Mouse (Mus musculus) Patski (cell line): ENCODE measurements around the gene Prdm2. TPM values are rescaled to one million over a fixed set of nuclear protein-coding genes. Genes with fewer than 3 reads are reported as not detected.

Experiments used
- ATAC-seq: fragments of 100-300 bp; one replicate; pipeline ENCODE4 v1.8.0; 2021
- CTCF ChIA-PET: fragments of 350-600 bp; sonication (Branson Sonifier 250); formaldehyde crosslinking; loops from one replicate; lab custom pipeline; 2022; ENCODE audit warnings: inconsistent platforms; lab: Charles Lee
- POLR2A ChIA-PET: fragments of 350-600 bp; sonication (Branson Sonifier 250); formaldehyde crosslinking; loops from one replicate; lab custom pipeline; 2022; ENCODE audit warnings: antibody characterized with exemption, inconsistent platforms; lab: Charles Lee
- DNase-seq: peaks from one replicate; pipeline ENCODE4 v3.0.0-alpha.2; 2011; ENCODE audit warnings: low read depth, low spot score
- H3K27me3 ChIP-seq: fragments of 371-371 bp; one replicate; pipeline ENCODE4 v1.5.1; 2021
- CTCF ChIP-seq: fragments of 100-300 bp; IDR thresholded peaks from one replicate; pipeline ENCODE4 v1.5.1; 2021
- in situ Hi-C: fragments of 300-500 bp; cut with MboI; formaldehyde crosslinking; loops from 3 replicates; pipeline ENCODE4 v1.11.1; 2018; ENCODE audit warnings: low pct_unique_long_range_greater_than_20kb, mixed read lengths
- polyA plus RNA-seq: library from polyadenylated mRNA; unstranded; gene quantifications from one replicate; pipeline ENCODE4 v1.2.3, GENCODE M21; 2021

Prdm2 gene
- polyA plus RNA-seq, 1 experiment from 2014 or later, result 17.6 TPM

GRCm38 (mm10) chr4:143126476-143126875 is 86.3 kb downstream of the Prdm2 start:
- no peak for ATAC-seq
- DNase-seq, result no peak
- TF ChIP-seq CTCF, result no peak
- in situ Hi-C loops, result no loop called here
- ChIA-PET POLR2A (no interaction called here), CTCF (no interaction called here)
- no peaks in the 10 kb centered on the region for H3K27me3 ChIP-seq

GRCm38 (mm10) chr4:143125290-143125689 is 87.5 kb downstream of the Prdm2 start:
- ATAC-seq (no peak), DNase-seq (no peak)
- no peaks in the 10 kb centered on the region for H3K27me3 ChIP-seq
- no peak for TF ChIP-seq CTCF
- ChIA-PET POLR2A (no interaction called here), CTCF (no interaction called here)
- in situ Hi-C loops, result no loop called here

GRCm38 (mm10) chr4:143123043-143123442 is 89.8 kb downstream of the Prdm2 start:
- ChIA-PET POLR2A (no interaction called here), CTCF (no interaction called here)
- in situ Hi-C loops, result loop anchor here (5.0 kb wide), 1 partner anchor 34 kb away; no protein-coding TSS in a partner anchor
- TF ChIP-seq CTCF, result no peak
- ATAC-seq, result no peak
- no peak for DNase-seq
- no peaks in the 10 kb centered on the region for H3K27me3 ChIP-seq

GRCm38 (mm10) chr4:143121174-143121573 is 91.6 kb downstream of the Prdm2 start:
- ATAC-seq, result no peak
- DNase-seq, result no peak
- in situ Hi-C loops, result loop anchor here (5.0 kb wide), 1 partner anchor 36 kb away; no protein-coding TSS in a partner anchor
- TF ChIP-seq CTCF, result no peak
- H3K27me3 ChIP-seq, result no peaks in the 10 kb centered on the region
- ChIA-PET CTCF (no interaction called here), POLR2A (no interaction called here)

GRCm38 (mm10) chr4:143120008-143120407 is 92.8 kb downstream of the Prdm2 start:
- no peak for TF ChIP-seq CTCF
- H3K27me3 ChIP-seq, result no peaks in the 10 kb centered on the region
- ChIA-PET CTCF (no interaction called here), POLR2A (interaction anchor here (0.6 kb wide), 1 partner anchor 56 kb away, joined by 5 read pairs; no protein-coding TSS in a partner anchor)
- in situ Hi-C loops, result loop anchor here (5.0 kb wide), 1 partner anchor 37 kb away; no protein-coding TSS in a partner anchor
- ATAC-seq (no peak), DNase-seq (no peak)

- ChIA-PET CTCF (interaction anchor here (0.7 to 0.8 kb wide), 2 partner anchors 11 to 262 kb away, joined by 3 read pairs; no protein-coding TSS in a partner anchor), POLR2A (interaction anchor here (0.7 to 1.0 kb wide), 2 partner anchors 14 to 41 kb away, joined by 3 to 5 read pairs; no protein-coding TSS in a partner anchor)
- TF ChIP-seq CTCF, result no peak
- DNase-seq (no peak), ATAC-seq (peak; percentile 60)
- H3K27me3 ChIP-seq, result no peaks in the 10 kb centered on the region
- in situ Hi-C loops, result no loop called here
Measured at GRCm38 (mm10) chr4:143118843-143119242, 94.0 kb downstream of the Prdm2 start.

- TF ChIP-seq CTCF, result no peak
- in situ Hi-C loops, result no loop called here
- ATAC-seq, result no peak
- no peak for DNase-seq
- H3K27me3 ChIP-seq, result no peaks in the 10 kb centered on the region
- ChIA-PET CTCF (no interaction called here), POLR2A (no interaction called here)
Measured at GRCm38 (mm10) chr4:143115851-143116250, 96.9 kb downstream of the Prdm2 start.

GRCm38 (mm10) chr4:143114232-143114979 is 98.4 kb downstream of the Prdm2 start:
- no peak for ATAC-seq
- H3K27me3 ChIP-seq, result no peaks in the 10 kb centered on the region
- TF ChIP-seq CTCF, result no peak
- CTCF ChIA-PET, result no interaction called here
- POLR2A ChIA-PET, result no interaction called here
- in situ Hi-C loops, result no loop called here
- no peak for DNase-seq

GRCm38 (mm10) chr4:143112985-143113384 is 99.8 kb downstream of the Prdm2 start:
- POLR2A ChIA-PET, result interaction anchor here (0.6 kb wide), 1 partner anchor 92 kb away, joined by 4 read pairs; no protein-coding TSS in a partner anchor
- peak; percentile 73 for TF ChIP-seq CTCF
- H3K27me3 ChIP-seq, result no peaks in the 10 kb centered on the region
- in situ Hi-C loops, result no loop called here
- ATAC-seq (no peak), DNase-seq (no peak)
- CTCF ChIA-PET, result no interaction called here

GRCm38 (mm10) chr4:143112439-143112838 is 100.4 kb downstream of the Prdm2 start:
- ChIA-PET POLR2A (no interaction called here), CTCF (interaction anchor here (1.7 kb wide), 1 partner anchor 10 kb away, joined by 3 read pairs; no protein-coding TSS in a partner anchor)
- no peak for ATAC-seq
- TF ChIP-seq CTCF, result no peak
- no peaks in the 10 kb centered on the region for H3K27me3 ChIP-seq
- in situ Hi-C loops, result no loop called here
- no peak for DNase-seq

GRCm38 (mm10) chr4:143111872-143112271 is 100.9 kb downstream of the Prdm2 start:
- DNase-seq (no peak), ATAC-seq (no peak)
- H3K27me3 ChIP-seq, result no peaks in the 10 kb centered on the region
- ChIA-PET CTCF (interaction anchor here (1.7 kb wide), 1 partner anchor 9 kb away, joined by 3 read pairs; no protein-coding TSS in a partner anchor), POLR2A (no interaction called here)
- TF ChIP-seq CTCF, result no peak
- in situ Hi-C loops, result no loop called here
